Mouse (Mus musculus): ENCODE data around the gene Sspo. TPM values are rescaled to one million over a fixed set of nuclear protein-coding genes. Genes with fewer than 3 reads are reported as not detected.

Sspo gene
- total and polyA plus RNA-seq, 2 experiments: 0.83 to 2.0 TPM

DNA sequence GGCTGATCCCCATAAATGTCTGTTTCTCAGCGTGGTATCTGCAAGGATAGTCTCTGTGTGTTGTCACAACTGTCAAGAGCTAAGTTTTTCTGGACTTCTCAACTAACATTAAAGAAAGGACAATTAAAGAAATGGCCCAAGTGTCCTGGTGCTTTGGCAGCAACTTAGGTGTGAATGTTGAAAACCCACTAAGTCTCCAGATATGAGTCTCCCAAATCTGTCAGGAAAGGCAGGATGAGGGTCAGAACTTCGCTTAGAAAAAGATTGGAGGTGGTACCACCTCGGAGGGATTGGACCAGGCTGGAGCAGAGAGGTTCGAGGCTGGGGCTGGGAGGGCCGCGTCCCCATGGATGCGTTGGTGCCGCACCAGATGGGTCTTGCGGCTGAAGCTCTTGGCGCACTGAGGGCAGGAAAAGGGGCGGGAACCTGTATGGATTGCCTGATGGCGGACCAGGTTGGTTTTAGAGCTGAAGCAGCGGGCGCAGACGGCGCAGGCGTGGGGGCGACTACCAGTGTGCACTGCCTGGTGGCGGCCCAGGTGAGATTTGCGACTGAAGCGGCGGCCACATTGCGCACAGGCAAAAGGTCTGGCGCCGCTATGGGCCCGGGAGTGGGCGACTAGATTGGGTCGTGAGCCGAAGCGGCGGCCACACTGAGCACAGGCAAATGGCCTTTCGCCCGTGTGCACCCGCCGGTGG is 10.2 kb upstream of the Sspo start:
- peaks cover 27% of the 10 kb centered on the region for H3K4me1 ChIP-seq (ENCODE audit: control insufficient read depth, insufficient read depth, low read length)
- H3K27me3 ChIP-seq (ENCODE audit: control insufficient read depth, insufficient read depth, low read length): no peaks in the 10 kb centered on the region
- no peak overlapping the region for H3K27ac ChIP-seq (replicated peaks; ENCODE audit: insufficient read depth, low read depth, low read length)
- no peak overlapping the region for H3K9ac ChIP-seq (ENCODE audit: low read depth, low read length)
- no peak overlapping the region for H3K4me3 ChIP-seq (ENCODE audit: insufficient read depth, low read depth, low read length)
- no peaks in the 10 kb centered on the region for H3K79me2 ChIP-seq (ENCODE audit: control insufficient read depth, insufficient read depth, low read length)
- TF ChIP-seq CTCF (IDR thresholded peaks at IDR 0.05; ENCODE audit: low read depth, low read length) (no peak), POLR2A (IDR thresholded peaks at IDR 0.05; ENCODE audit: extremely low read depth, insufficient read depth, low read length) (no peak)
- no peak for DNase-seq (ENCODE audit: extremely low read depth, low read depth, low spot score)
- 93% methylated on average over 35 of the region's 35 CpGs for WGBS
- peaks cover 20% of the 10 kb centered on the region; the same call in 1 of the 2 replicates for H3K36me3 ChIP-seq (ENCODE audit: control insufficient read depth, insufficient read depth, low read length)

GRCm38 (mm10) chr6:48438475-48439125 is 9.4 kb upstream of the Sspo start:
- TF ChIP-seq CTCF (IDR thresholded peaks at IDR 0.05; ENCODE audit: low read depth, low read length): no peak
- TF ChIP-seq POLR2A (IDR thresholded peaks at IDR 0.05; ENCODE audit: extremely low read depth, insufficient read depth, low read length): no peak
- Histone ChIP-seq H3K4me3 (ENCODE audit: insufficient read depth, low read depth, low read length) (no peak overlapping the region), H3K4me1 (ENCODE audit: control insufficient read depth, insufficient read depth, low read length) (peaks cover 24% of the 10 kb centered on the region), H3K79me2 (ENCODE audit: control insufficient read depth, insufficient read depth, low read length) (0 out of 2 replicates have a peak, but pooled peaks cover 1% of the 10 kb centered on the region), H3K9ac (ENCODE audit: low read depth, low read length) (no peak overlapping the region), H3K27me3 (ENCODE audit: control insufficient read depth, insufficient read depth, low read length) (no peaks in the 10 kb centered on the region), H3K36me3 (ENCODE audit: control insufficient read depth, insufficient read depth, low read length) (peaks cover 20% of the 10 kb centered on the region; the same call in 1 of the 2 replicates), H3K27ac (replicated peaks; ENCODE audit: insufficient read depth, low read depth, low read length) (no peak overlapping the region)
- no peak for DNase-seq (ENCODE audit: extremely low read depth, low read depth, low spot score)
- WGBS: 87% methylated on average over 55 of the region's 55 CpGs

DNA sequence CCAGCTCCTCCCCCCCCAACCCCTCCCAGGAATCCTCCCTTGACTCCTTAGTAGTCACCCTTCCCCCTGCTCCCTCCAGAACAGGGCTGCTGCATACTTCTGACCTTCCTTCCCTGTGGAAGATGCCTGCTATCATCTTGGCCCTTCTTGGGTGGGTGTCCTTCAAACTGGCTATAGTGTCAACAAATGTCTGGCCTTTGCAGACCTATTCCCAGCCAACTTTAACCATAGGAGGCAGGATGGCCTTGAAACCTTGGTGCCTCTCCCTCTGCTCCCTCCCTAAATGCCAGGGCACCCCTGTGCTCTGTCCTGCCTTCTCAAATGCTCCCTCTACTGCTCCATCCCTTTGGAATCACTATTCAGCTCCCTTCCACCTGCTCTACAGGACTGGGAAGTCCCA is 8.4 kb upstream of the Sspo start:
- no peak for TF ChIP-seq POLR2A (IDR thresholded peaks at IDR 0.05; ENCODE audit: extremely low read depth, insufficient read depth, low read length)
- TF ChIP-seq CTCF (IDR thresholded peaks at IDR 0.05; ENCODE audit: low read depth, low read length): no peak
- H3K4me3 ChIP-seq (ENCODE audit: insufficient read depth, low read depth, low read length): no peak overlapping the region
- no peak overlapping the region for H3K9ac ChIP-seq (ENCODE audit: low read depth, low read length)
- DNase-seq (ENCODE audit: extremely low read depth, low read depth, low spot score): no peak
- peaks cover 18% of the 10 kb centered on the region for H3K4me1 ChIP-seq (ENCODE audit: control insufficient read depth, insufficient read depth, low read length)
- 0 out of 2 replicates have a peak, but pooled peaks cover 2% of the 10 kb centered on the region for H3K79me2 ChIP-seq (ENCODE audit: control insufficient read depth, insufficient read depth, low read length)
- H3K36me3 ChIP-seq (ENCODE audit: control insufficient read depth, insufficient read depth, low read length): peaks cover 20% of the 10 kb centered on the region; the same call in 1 of the 2 replicates
- H3K27ac ChIP-seq (replicated peaks; ENCODE audit: insufficient read depth, low read depth, low read length): no peak overlapping the region
- no peaks in the 10 kb centered on the region for H3K27me3 ChIP-seq (ENCODE audit: control insufficient read depth, insufficient read depth, low read length)

DNA sequence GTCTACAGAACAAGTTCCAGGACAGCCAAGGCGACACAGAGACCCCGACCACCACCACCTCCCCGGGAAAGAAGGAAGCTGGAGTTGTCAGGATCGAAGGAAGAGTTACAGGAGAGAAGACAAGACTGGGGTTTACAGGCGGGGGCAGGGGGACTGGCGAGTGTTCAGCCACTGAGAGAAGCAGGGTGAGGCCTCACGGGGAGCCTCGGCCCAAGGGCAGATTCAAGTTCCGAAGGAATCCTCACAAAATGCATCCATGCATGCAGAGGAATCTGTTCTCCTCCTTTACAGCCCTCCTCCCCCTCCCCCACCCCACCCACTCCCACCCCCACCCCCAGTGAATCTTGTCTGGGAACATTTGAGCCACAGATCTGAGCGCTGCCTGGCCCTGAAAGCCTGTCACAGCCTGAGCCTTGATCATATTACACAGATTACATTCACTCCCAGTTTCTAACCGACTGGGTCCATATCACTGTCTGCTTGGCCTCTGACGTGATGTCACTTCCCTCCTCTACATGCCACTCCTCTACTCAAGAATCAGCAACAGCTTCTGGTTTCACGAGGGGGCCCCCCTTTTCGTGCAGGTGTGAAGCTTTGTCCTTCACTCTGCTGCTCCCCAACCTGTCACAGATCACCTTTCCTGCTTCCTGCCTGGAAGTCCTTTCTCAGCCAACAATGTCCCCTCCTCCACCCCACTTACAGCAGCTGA is 7.6 kb upstream of the Sspo start:
- no peak for TF ChIP-seq POLR2A (IDR thresholded peaks at IDR 0.05; ENCODE audit: extremely low read depth, insufficient read depth, low read length)
- TF ChIP-seq CTCF (IDR thresholded peaks at IDR 0.05; ENCODE audit: low read depth, low read length): no peak
- H3K4me1 ChIP-seq (ENCODE audit: control insufficient read depth, insufficient read depth, low read length): peaks cover 13% of the 10 kb centered on the region
- H3K36me3 ChIP-seq (ENCODE audit: control insufficient read depth, insufficient read depth, low read length): peaks cover 20% of the 10 kb centered on the region; the same call in 1 of the 2 replicates
- no peak overlapping the region for H3K9ac ChIP-seq (ENCODE audit: low read depth, low read length)
- H3K79me2 ChIP-seq (ENCODE audit: control insufficient read depth, insufficient read depth, low read length): 0 out of 2 replicates have a peak, but pooled peaks cover 2% of the 10 kb centered on the region
- WGBS: 80% methylated on average over 14 of the region's 14 CpGs
- no peak for DNase-seq (ENCODE audit: extremely low read depth, low read depth, low spot score)
- no peak overlapping the region for H3K27ac ChIP-seq (replicated peaks; ENCODE audit: insufficient read depth, low read depth, low read length)
- no peak overlapping the region for H3K4me3 ChIP-seq (ENCODE audit: insufficient read depth, low read depth, low read length)
- no peaks in the 10 kb centered on the region for H3K27me3 ChIP-seq (ENCODE audit: control insufficient read depth, insufficient read depth, low read length)

- H3K27ac ChIP-seq (replicated peaks; ENCODE audit: insufficient read depth, low read depth, low read length): peak overlapping the region; percentile 73
- H3K9ac ChIP-seq (ENCODE audit: low read depth, low read length): peak overlapping the region; percentile 76
- TF ChIP-seq CTCF (IDR thresholded peaks at IDR 0.05; ENCODE audit: low read depth, low read length) (no peak), POLR2A (IDR thresholded peaks at IDR 0.05; ENCODE audit: extremely low read depth, insufficient read depth, low read length) (no peak)
Observed at GRCm38 (mm10) chr6:48443592-48444309, 4.3 kb upstream of the Sspo start.

More at GRCm38 (mm10) chr6:48443592-48444309, 4.3 kb upstream of the Sspo start:
- Histone ChIP-seq H3K4me3 (ENCODE audit: insufficient read depth, low read depth, low read length) (peak overlapping the region; percentile 92), H3K27me3 (ENCODE audit: control insufficient read depth, insufficient read depth, low read length) (no peaks in the 10 kb centered on the region), H3K79me2 (ENCODE audit: control insufficient read depth, insufficient read depth, low read length) (0 out of 2 replicates have a peak, but pooled peaks cover 2% of the 10 kb centered on the region), H3K36me3 (ENCODE audit: control insufficient read depth, insufficient read depth, low read length) (peaks cover 16% of the 10 kb centered on the region; the same call in 1 of the 2 replicates), H3K4me1 (ENCODE audit: control insufficient read depth, insufficient read depth, low read length) (peaks cover 4% of the 10 kb centered on the region)
- DNase-seq (ENCODE audit: extremely low read depth, low read depth, low spot score): peak; percentile 87
- WGBS: 5% methylated on average over 19 of the region's 19 CpGs

All from liver, adult 2 months (tissue).